Mouse (Mus musculus) olfactory bulb, adult 2 months (tissue): ENCODE measurements around the gene Il25. TPM values are rescaled to one million over a fixed set of nuclear protein-coding genes. Genes with fewer than 3 reads are reported as not detected.

Experiments
- H3K27ac ChIP-seq: fragments of 200-500 bp; 2 replicates; pipeline ENCODE4 v1.5.1; 2012; ENCODE audit warnings: low read depth, low read length; ENCODE audit not compliant: insufficient read depth
- H3K4me1 ChIP-seq: fragments of 200-500 bp; 2 replicates; pipeline ENCODE4 v1.6.1; 2012; ENCODE audit warnings: low read length; ENCODE audit not compliant: control insufficient read depth, insufficient read depth
- H3K4me3 ChIP-seq: fragments of 200-500 bp; 2 replicates; pipeline ENCODE4 v1.5.1; 2012; ENCODE audit warnings: mild to moderate bottlenecking, low read depth, low read length, moderate library complexity; ENCODE audit not compliant: insufficient read depth
- CTCF ChIP-seq: fragments of 200-500 bp; IDR thresholded peaks from 2 replicates; pipeline ENCODE4 v1.5.1; 2012; ENCODE audit warnings: low read depth, mild to moderate bottlenecking, low read length, moderate library complexity; ENCODE audit not compliant: insufficient read depth
- POLR2A ChIP-seq: fragments of 200-500 bp; IDR thresholded peaks from 2 replicates; pipeline ENCODE4 v1.6.1; 2012; ENCODE audit warnings: mild to moderate bottlenecking, low read depth, low read length, moderate library complexity; ENCODE audit not compliant: insufficient read depth
- WGBS: fragments of 180-500 bp; shearing (Covaris S2); methylation state at CpG from one replicate; pipeline ENCODE4 v1.1.7; 2018; 5-methylcytosine and 5-hydroxymethylcytosine counted together
- polyA plus RNA-seq: library from polyadenylated mRNA; stranded (reverse); fragments of >200 nt; gene quantifications from 2 replicates; pipeline ENCODE4 v1.2.4, GENCODE M21; 2012; ENCODE audit warnings: low replicate concordance; ENCODE audit not compliant: missing spikeins, insufficient read depth, insufficient read length

The Il25 gene
- polyA plus RNA-seq, 1 experiment: not detected

- 2% methylated on average over 3 of the region's 3 CpGs for WGBS
- TF ChIP-seq POLR2A (no peak), CTCF (no peak)
- Histone ChIP-seq H3K27ac (no peak overlapping the region), H3K4me1 (no peaks in the 10 kb centered on the region; the same call in 1 of the 2 replicates), H3K4me3 (no peak overlapping the region)
Measured at GRCm38 (mm10) chr14:54900383-54900782, 32.1 kb upstream of the Il25 start.

GRCm38 (mm10) chr14:54903641-54904040 lies 28.9 kb upstream of the Il25 start:
- Histone ChIP-seq H3K4me1 (peaks cover 13% of the 10 kb centered on the region; the same call in 1 of the 2 replicates), H3K4me3 (no peak overlapping the region), H3K27ac (no peak overlapping the region)
- TF ChIP-seq CTCF (no peak), POLR2A (no peak)
- WGBS: 63% methylated on average over 4 of the region's 4 CpGs

- TF ChIP-seq CTCF (no peak), POLR2A (no peak)
- 71% methylated on average over 7 of the region's 7 CpGs for WGBS
- Histone ChIP-seq H3K4me1 (peaks cover 33% of the 10 kb centered on the region), H3K4me3 (no peak overlapping the region), H3K27ac (peak overlapping the region; percentile 48; the same call in 1 of the 2 replicates)
Measured at GRCm38 (mm10) chr14:54908682-54909081, 23.8 kb upstream of the Il25 start.

- WGBS: 3% methylated on average over 59 of the region's 69 CpGs
Measured at GRCm38 (mm10) chr14:54912109-54912850, 20.2 kb upstream of the Il25 start.

GRCm38 (mm10) chr14:54912886-54913285 lies 19.6 kb upstream of the Il25 start, which contains the start of gene Slc22a17:
Slc22a17 (minus strand) TSS chr14:54913132.
- Histone ChIP-seq H3K4me1 (peaks cover 29% of the 10 kb centered on the region), H3K4me3 (peak within 1 kb of the TSS; percentile 76), H3K27ac (peak within 1 kb of the TSS; percentile 97)
- under 1% methylated on average over 28 of the region's 28 CpGs for WGBS
- no peak for TF ChIP-seq CTCF
- peak; percentile 97 for TF ChIP-seq POLR2A

More at GRCm38 (mm10) chr14:54912109-54912850, 20.2 kb upstream of the Il25 start:
- Histone ChIP-seq H3K4me3 (peak overlapping the region; percentile 76), H3K4me1 (peaks cover 31% of the 10 kb centered on the region), H3K27ac (peak overlapping the region; percentile 97)
- TF ChIP-seq CTCF (no peak), POLR2A (no peak)

- H3K4me3 ChIP-seq: peak overlapping the region; percentile 76
- H3K27ac ChIP-seq: peak overlapping the region; percentile 97
- peaks cover 25% of the 10 kb centered on the region for H3K4me1 ChIP-seq
- TF ChIP-seq POLR2A (no peak), CTCF (no peak)
- WGBS: 12% methylated on average over 10 of the region's 10 CpGs
Measured at GRCm38 (mm10) chr14:54913343-54913742, 19.2 kb upstream of the Il25 start.

- 86% methylated on average over 16 of the region's 16 CpGs for WGBS
- TF ChIP-seq CTCF (no peak), POLR2A (no peak)
- Histone ChIP-seq H3K27ac (no peak overlapping the region), H3K4me1 (peaks cover 12% of the 10 kb centered on the region), H3K4me3 (no peak overlapping the region)
Measured at GRCm38 (mm10) chr14:54920076-54920685, 12.3 kb upstream of the Il25 start.

- TF ChIP-seq CTCF: no peak
- no peak for TF ChIP-seq POLR2A
- H3K4me1 ChIP-seq: peaks cover 40% of the 10 kb centered on the region
- H3K27ac ChIP-seq: 0 out of 2 replicates have a peak overlapping the region, but pooled peaks have one; percentile 67
- H3K4me3 ChIP-seq: peak overlapping the region; percentile 52
- 50% methylated on average over 7 of the region's 7 CpGs for WGBS
Measured at GRCm38 (mm10) chr14:54924641-54925348, 7.7 kb upstream of the Il25 start.
